Mouse (Mus musculus) forebrain, embryonic 10.5 days (tissue): Measurements from ENCODE around the gene Ece2. TPM values are rescaled to one million over a fixed set of nuclear protein-coding genes. Genes with fewer than 3 reads are reported as not detected.
"Not testable (repeated sequence)": the region's sequence is repeated elsewhere in the genome, so short reads cannot be mapped to it uniquely, and the experiment has no call there.

Source experiments
- DNase-seq: peaks from one replicate; pipeline ENCODE4 v3.0.0-alpha.2; 2017; ENCODE audit warnings: low spot score; ENCODE audit errors: extremely low spot score
- H3K27ac ChIP-seq: fragments of 300-500 bp; sonication (generic); 2 replicates; pipeline ENCODE4 v1.5.1; 2016; ENCODE audit warnings: mild to moderate bottlenecking
- H3K27me3 ChIP-seq: fragments of 300-500 bp; sonication (generic); 2 replicates; pipeline ENCODE4 v1.6.1; 2016; ENCODE audit warnings: mild to moderate bottlenecking; ENCODE audit not compliant: poor library complexity, severe bottlenecking
- H3K36me3 ChIP-seq: fragments of 300-500 bp; sonication (generic); replicated peaks from 2 replicates; pipeline ENCODE4 v1.6.1; 2016; ENCODE audit warnings: mild to moderate bottlenecking, moderate library complexity
- H3K4me1 ChIP-seq: fragments of 300-500 bp; sonication (generic); 2 replicates; pipeline ENCODE4 v1.6.1; 2016
- H3K4me3 ChIP-seq: fragments of 300-500 bp; sonication (generic); 2 replicates; pipeline ENCODE4 v1.5.1; 2016; ENCODE audit warnings: mild to moderate bottlenecking, moderate library complexity
- H3K9me3 ChIP-seq: fragments of 300-500 bp; sonication (generic); 2 replicates; pipeline ENCODE4 v1.6.1; 2016; ENCODE audit warnings: mild to moderate bottlenecking, moderate library complexity
- WGBS: fragments of 180-500 bp; shearing (Covaris S2); methylation state at CpG from one replicate; pipeline ENCODE4 v1.1.7; 2016; 5-methylcytosine and 5-hydroxymethylcytosine counted together
- polyA plus RNA-seq: library from polyadenylated mRNA; unstranded; fragments of >200 nt; fragmentation: Nextera tagmentation; extraction: Ambion mirVana; gene quantifications from 2 replicates; pipeline ENCODE4 v1.2.1, GENCODE M21; 2016

Gene Ece2
- polyA plus RNA-seq, 1 experiment from 2014 or later, result 5.1 TPM

GRCm38 (mm10) chr16:20643911-20644310, 14.3 kb downstream of the Ece2 start:
- DNase-seq, result no peak
- WGBS, result 89% methylated on average over 7 of the region's 7 CpGs
- peaks cover 4% of the 10 kb centered on the region; the same call in 1 of the 2 replicates for H3K4me1 ChIP-seq
- no peaks in the 10 kb centered on the region for H3K9me3 ChIP-seq
- H3K4me3 ChIP-seq, result no peak overlapping the region
- no peaks in the 10 kb centered on the region for H3K27me3 ChIP-seq
- no peaks in the 10 kb centered on the region for H3K36me3 ChIP-seq
- H3K27ac ChIP-seq, result no peak overlapping the region

GRCm38 (mm10) chr16:20651076-20651946, 21.7 kb downstream of the Ece2 start, which contains the start of gene Psmd2:
TSS of gene Psmd2 (plus strand) at chr16:20651652.
- peak within 1 kb of the TSS; percentile 90 for H3K27ac ChIP-seq
- WGBS, result 2% methylated on average over 46 of the region's 46 CpGs
- no peaks in the 10 kb centered on the region for H3K27me3 ChIP-seq
- H3K36me3 ChIP-seq, result peaks cover 30% of the 10 kb centered on the region
- peak; percentile 95 for DNase-seq
- H3K9me3 ChIP-seq, result no peaks in the 10 kb centered on the region
- H3K4me1 ChIP-seq, result peaks cover 16% of the 10 kb centered on the region
- H3K4me3 ChIP-seq, result peak within 1 kb of the TSS; percentile 72

DNA sequence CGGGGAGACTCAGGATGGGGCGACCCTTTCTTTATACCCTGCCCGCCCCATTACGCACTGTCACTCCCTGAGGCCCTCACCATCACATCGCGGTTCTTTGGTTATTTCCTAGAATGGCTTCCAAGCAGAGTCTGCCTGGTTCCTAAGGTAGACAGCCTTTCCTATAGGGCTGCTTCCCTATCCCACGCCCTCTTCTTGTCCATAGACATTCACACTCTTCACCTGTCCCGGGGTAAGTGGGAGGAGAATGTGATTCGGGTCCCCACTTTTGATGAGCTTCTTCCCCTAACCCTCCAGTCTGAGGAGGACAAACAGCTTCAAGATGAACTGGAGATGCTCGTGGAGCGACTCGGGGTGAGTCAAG, 22.3 kb downstream of the Ece2 start:
- no peak for DNase-seq
- Histone ChIP-seq H3K4me3 (peak overlapping the region; percentile 72), H3K9me3 (no peaks in the 10 kb centered on the region), H3K27me3 (no peaks in the 10 kb centered on the region), H3K36me3 (peaks cover 36% of the 10 kb centered on the region), H3K4me1 (peaks cover 16% of the 10 kb centered on the region), H3K27ac (peak overlapping the region; percentile 90)
- WGBS, result 11% methylated on average over 12 of the region's 12 CpGs

- peak overlapping the region; percentile 72; the same call in 1 of the 2 replicates for H3K4me3 ChIP-seq
- H3K4me1 ChIP-seq, result peaks cover 16% of the 10 kb centered on the region
- H3K27ac ChIP-seq, result no peak overlapping the region
- peaks cover 50% of the 10 kb centered on the region for H3K36me3 ChIP-seq
- no peak for DNase-seq
- no peaks in the 10 kb centered on the region for H3K27me3 ChIP-seq
- no peaks in the 10 kb centered on the region for H3K9me3 ChIP-seq
- WGBS, result 70% methylated on average over 2 of the region's 2 CpGs
These were observed 23.7 kb downstream of the Ece2 start for GRCm38 (mm10) chr16:20653315-20653714.

DNA sequence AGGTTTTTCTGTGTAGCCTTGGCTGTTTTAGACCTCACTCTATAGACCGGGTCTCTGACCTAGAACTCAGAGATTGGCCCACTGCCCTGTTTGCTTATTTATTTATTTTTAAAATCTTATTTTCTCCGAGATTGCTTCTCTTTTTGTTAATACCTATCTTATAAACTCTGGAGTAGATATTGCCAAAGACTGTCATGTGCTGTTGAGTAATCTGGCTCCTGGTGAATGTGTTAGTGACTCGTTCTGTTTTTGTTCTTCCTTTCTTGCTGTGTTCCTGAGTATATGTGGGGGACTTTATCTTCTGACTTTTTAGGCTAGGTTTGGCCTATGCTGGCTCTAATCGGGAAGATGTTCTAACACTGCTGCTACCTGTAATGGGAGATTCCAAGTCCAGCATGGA, 28.0 kb downstream of the Ece2 start:
- DNase-seq, result no peak
- no peak overlapping the region for H3K4me3 ChIP-seq
- WGBS, result 90% methylated on average over 4 of the region's 4 CpGs
- H3K27me3 ChIP-seq, result no peaks in the 10 kb centered on the region
- H3K9me3 ChIP-seq, result no peaks in the 10 kb centered on the region
- H3K27ac ChIP-seq, result no peak overlapping the region
- peaks cover 6% of the 10 kb centered on the region for H3K4me1 ChIP-seq
- peaks cover 93% of the 10 kb centered on the region for H3K36me3 ChIP-seq

- not testable (repeated sequence) for H3K9me3 ChIP-seq, H3K4me3 ChIP-seq, H3K4me1 ChIP-seq, H3K27me3 ChIP-seq, DNase-seq, H3K27ac ChIP-seq
- peaks cover 29% of the 10 kb centered on the region for H3K36me3 ChIP-seq
- WGBS, result 89% methylated on average over 6 of the region's 6 CpGs
These were observed 38.4 kb downstream of the Ece2 start, which contains the start of gene Eif4g1 for GRCm38 (mm10) chr16:20668013-20668412. TSS of gene Eif4g1 (plus strand) at chr16:20668313.

GRCm38 (mm10) chr16:20670291-20670690, 40.7 kb downstream of the Ece2 start:
- H3K4me1 ChIP-seq, result peaks cover 27% of the 10 kb centered on the region
- no peak overlapping the region for H3K4me3 ChIP-seq
- H3K9me3 ChIP-seq, result no peaks in the 10 kb centered on the region
- peaks cover 24% of the 10 kb centered on the region for H3K36me3 ChIP-seq
- no peak overlapping the region for H3K27ac ChIP-seq
- 90% methylated on average over 3 of the region's 3 CpGs for WGBS
- DNase-seq, result no peak
- H3K27me3 ChIP-seq, result no peaks in the 10 kb centered on the region

- H3K9me3 ChIP-seq, result no peaks in the 10 kb centered on the region
- WGBS, result 29% methylated on average over 6 of the region's 6 CpGs
- peak overlapping the region; percentile 97 for H3K4me3 ChIP-seq
- DNase-seq, result no peak
- H3K36me3 ChIP-seq, result peaks cover 32% of the 10 kb centered on the region
- no peaks in the 10 kb centered on the region for H3K27me3 ChIP-seq
- peak overlapping the region; percentile 95 for H3K27ac ChIP-seq
- H3K4me1 ChIP-seq, result peaks cover 31% of the 10 kb centered on the region
These were observed 42.3 kb downstream of the Ece2 start for GRCm38 (mm10) chr16:20671886-20672285.

DNA sequence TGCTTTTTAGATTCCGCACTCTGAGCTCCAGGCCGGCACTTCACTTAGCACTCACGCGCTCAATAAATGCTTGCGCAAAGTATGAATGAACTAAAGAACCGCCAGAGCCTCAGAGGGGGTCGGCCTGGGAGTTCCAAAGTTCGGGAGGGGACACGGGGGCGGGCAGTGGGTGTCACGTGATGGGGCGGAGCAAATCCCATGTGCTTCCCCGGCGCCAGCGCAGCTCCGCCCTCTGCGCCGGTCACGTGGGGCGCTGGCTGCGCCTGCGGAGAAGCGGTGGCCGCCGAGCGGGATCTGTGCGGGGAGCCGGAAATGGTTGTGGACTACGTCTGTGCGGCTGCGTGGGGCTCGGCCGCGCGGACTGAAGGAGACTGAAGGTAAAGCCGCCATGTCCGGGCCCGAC, 42.9 kb downstream of the Ece2 start:
- peak; percentile 96 for DNase-seq
- H3K27ac ChIP-seq, result peak overlapping the region; percentile 95
- WGBS, result under 1% methylated on average over 38 of the region's 38 CpGs

DNA sequence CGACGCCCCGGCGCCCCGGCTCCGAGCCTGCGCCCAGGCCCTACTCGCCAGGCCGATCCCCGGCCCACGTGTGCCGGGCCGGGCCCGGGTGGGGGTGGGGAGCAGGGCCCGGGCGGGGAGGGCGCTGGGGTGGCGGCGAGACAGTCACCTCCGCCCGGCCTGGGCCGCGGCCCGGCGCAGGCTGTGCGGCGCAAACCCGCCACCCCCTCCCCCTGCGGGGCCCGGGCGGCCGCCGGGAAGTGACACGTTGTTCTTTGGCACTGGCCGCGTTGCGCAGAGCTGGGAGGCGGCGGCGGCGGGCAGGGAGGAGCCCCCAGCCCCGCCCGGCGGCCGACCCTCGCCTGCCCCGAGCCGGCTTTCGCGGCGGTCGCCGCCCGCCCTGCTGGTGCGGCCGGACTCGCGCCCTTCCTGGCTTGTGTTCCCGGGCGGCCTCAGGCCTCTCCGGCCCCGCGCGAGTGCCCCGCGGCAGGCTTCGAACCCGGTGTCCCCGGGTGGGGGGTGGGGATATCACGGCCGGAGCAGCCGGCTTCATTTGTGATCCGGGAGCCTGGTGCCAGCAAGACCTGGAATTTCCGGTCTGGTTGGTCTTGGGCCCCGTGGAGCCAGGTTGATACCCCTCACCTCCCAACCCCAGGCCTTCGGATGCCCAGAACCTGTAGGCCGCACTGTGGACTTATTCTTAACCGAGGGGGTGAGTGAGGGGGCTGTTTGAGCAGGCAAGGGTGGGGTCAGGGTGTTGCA, 43.5 kb downstream of the Ece2 start:
- DNase-seq, result peak; percentile 42
- H3K4me3 ChIP-seq, result peak overlapping the region; percentile 97
- H3K36me3 ChIP-seq, result peaks cover 44% of the 10 kb centered on the region
- H3K4me1 ChIP-seq, result peaks cover 31% of the 10 kb centered on the region
- WGBS, result under 1% methylated on average over 47 of the region's 78 CpGs
- H3K27me3 ChIP-seq, result no peaks in the 10 kb centered on the region
- no peaks in the 10 kb centered on the region for H3K9me3 ChIP-seq
- H3K27ac ChIP-seq, result peak overlapping the region; percentile 95

More for the DNA sequence above, 42.9 kb downstream of the Ece2 start:
- Histone ChIP-seq H3K4me1 (peaks cover 31% of the 10 kb centered on the region), H3K4me3 (peak overlapping the region; percentile 97), H3K27me3 (no peaks in the 10 kb centered on the region), H3K9me3 (no peaks in the 10 kb centered on the region), H3K36me3 (peaks cover 38% of the 10 kb centered on the region)

DNA sequence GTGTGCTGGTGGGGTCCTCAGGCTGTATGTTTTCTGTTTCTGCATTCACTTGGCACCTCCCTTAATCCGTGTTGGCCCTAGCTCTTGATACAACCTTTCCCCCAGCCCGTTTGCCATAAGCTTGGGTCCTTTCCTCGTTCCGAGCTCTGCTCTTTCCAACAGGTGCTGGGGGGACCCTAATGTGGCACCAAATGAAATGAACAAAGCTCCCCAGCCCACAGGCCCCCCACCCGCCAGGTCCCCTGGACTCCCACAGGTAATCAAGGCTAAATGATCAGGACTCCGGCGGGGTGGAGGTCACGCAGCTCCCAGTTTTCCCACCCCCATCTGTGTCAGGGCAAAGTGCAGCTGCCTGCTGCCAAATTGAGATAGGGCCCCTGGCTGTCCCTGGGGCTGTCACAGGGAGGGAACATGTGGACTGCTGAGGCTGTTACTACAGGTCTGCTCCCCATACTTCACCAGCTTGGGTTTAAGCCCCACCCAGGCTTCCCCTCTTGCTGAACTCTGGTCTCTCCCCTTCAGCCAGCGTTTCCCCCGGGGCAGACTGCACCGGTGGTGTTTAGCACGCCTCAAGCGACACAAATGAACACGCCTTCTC, 44.2 kb downstream of the Ece2 start:
- WGBS, result 15% methylated on average over 14 of the region's 14 CpGs
- H3K27me3 ChIP-seq, result no peaks in the 10 kb centered on the region
- peak overlapping the region; percentile 95 for H3K27ac ChIP-seq
- no peaks in the 10 kb centered on the region for H3K9me3 ChIP-seq
- peak; percentile 26 for DNase-seq
- H3K4me1 ChIP-seq, result peaks cover 31% of the 10 kb centered on the region
- peak overlapping the region; percentile 97 for H3K4me3 ChIP-seq
- peaks cover 51% of the 10 kb centered on the region for H3K36me3 ChIP-seq

DNA sequence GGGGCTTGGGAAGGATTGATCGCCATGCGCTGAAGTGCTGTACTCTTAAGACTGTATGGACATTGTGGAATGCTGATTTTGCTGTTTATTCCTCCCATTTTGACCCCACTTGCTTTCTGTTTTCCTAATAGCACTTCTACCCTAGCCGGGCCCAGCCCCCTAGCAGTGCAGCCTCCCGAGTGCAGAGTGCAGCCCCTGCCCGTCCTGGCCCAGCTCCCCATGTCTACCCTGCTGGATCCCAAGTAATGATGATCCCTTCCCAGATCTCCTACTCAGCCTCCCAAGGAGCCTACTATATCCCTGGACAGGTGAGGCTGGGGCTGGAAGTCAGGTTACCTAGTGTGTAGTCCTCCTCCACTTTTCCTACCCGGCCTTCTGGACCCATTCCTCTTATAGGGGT, 45.6 kb downstream of the Ece2 start:
- Histone ChIP-seq H3K9me3 (no peaks in the 10 kb centered on the region), H3K27me3 (no peaks in the 10 kb centered on the region), H3K4me3 (peak overlapping the region; percentile 97), H3K36me3 (peaks cover 65% of the 10 kb centered on the region), H3K27ac (no peak overlapping the region), H3K4me1 (peaks cover 31% of the 10 kb centered on the region)
- WGBS, result 95% methylated on average over 6 of the region's 6 CpGs
- no peak for DNase-seq
